Mouse (Mus musculus) liver, embryonic 14.5 days (tissue): ENCODE measurements at regions not wholly inside any gene's neighbourhood (a gene's known extent, or its start where the extent isn't known, plus 50 kb on each side); places are given as distances from the start of the nearest gene placed in this dataset.

ENCODE experiments used
- ATAC-seq: fragments of 200-750 bp; cut with Nextera tagmentation; 2 replicates; pipeline ENCODE4 v1.8.0; 2017; ENCODE audit warnings: moderate number of reproducible peaks, mild to moderate bottlenecking, moderate library complexity; ENCODE audit not compliant: insufficient read depth
- DNase-seq, 3 experiments: peaks; one replicate each; pipeline ENCODE4 v3.0.0-alpha.2; 2012 to 2013; ENCODE audit warnings: low read depth in 3 of 3, low spot score in 3 of 3
- H3K27ac ChIP-seq: fragments of 300-500 bp; sonication (generic); 2 replicates; pipeline ENCODE4 v1.5.1; 2014; ENCODE audit warnings: moderate library complexity, mild to moderate bottlenecking, control low read depth, inconsistent platforms
- H3K27me3 ChIP-seq: fragments of 300-500 bp; sonication (generic); 2 replicates; pipeline ENCODE4 v1.6.1; 2014; ENCODE audit warnings: mild to moderate bottlenecking, low read length, moderate library complexity; ENCODE audit not compliant: control insufficient read depth, insufficient read depth
- H3K36me3 ChIP-seq: fragments of 300-500 bp; sonication (generic); replicated peaks from 2 replicates; pipeline ENCODE4 v1.6.1; 2014; ENCODE audit warnings: low read depth; ENCODE audit not compliant: control insufficient read depth, insufficient read depth
- H3K4me1 ChIP-seq, 2 experiments: fragments of 200-500 bp in 1 of 2; fragments of 300-500 bp in 1 of 2; sonication (generic) in 1 of 2; replicated peaks; 2 replicates each; pipeline ENCODE4 v1.6.1; 2012 to 2014; ENCODE audit warnings: antibody characterized with exemption in 1 of 2, inconsistent platforms in 1 of 2, low read length in 1 of 2; ENCODE audit not compliant: control insufficient read depth in 2 of 2, insufficient read depth in 2 of 2
- H3K4me2 ChIP-seq: fragments of 300-500 bp; sonication (generic); 2 replicates; pipeline ENCODE4 v1.6.1; 2014; ENCODE audit warnings: low read depth, mild to moderate bottlenecking, control low read depth, moderate library complexity
- H3K4me3 ChIP-seq, 2 experiments: fragments of 200-500 bp in 1 of 2; fragments of 300-500 bp in 1 of 2; sonication (generic) in 1 of 2; 2 replicates each; pipeline ENCODE4 v1.5.1; 2012 to 2014; ENCODE audit warnings: low read depth in 2 of 2, low read length in 2 of 2, mild to moderate bottlenecking in 2 of 2, control low read depth in 1 of 2, inconsistent platforms in 1 of 2, moderate library complexity in 1 of 2; ENCODE audit not compliant: insufficient read depth in 1 of 2
- H3K9ac ChIP-seq: fragments of 300-500 bp; sonication (generic); replicated peaks from 2 replicates; pipeline ENCODE4 v1.6.1; 2014; ENCODE audit warnings: mild to moderate bottlenecking, control low read depth, moderate library complexity
- H3K9me3 ChIP-seq: fragments of 300-500 bp; sonication (generic); 2 replicates; pipeline ENCODE4 v1.6.1; 2016; ENCODE audit warnings: low read length, mixed read lengths; ENCODE audit not compliant: control insufficient read depth
- CTCF ChIP-seq: IDR thresholded peaks from 2 replicates; pipeline ENCODE4 v1.5.1; 2016; ENCODE audit warnings: antibody characterized with exemption, low read depth, control low read depth
- EP300 ChIP-seq: IDR thresholded peaks from 2 replicates; pipeline ENCODE4 v1.6.1; 2016; ENCODE audit warnings: antibody characterized with exemption, low read depth
- WGBS: fragments of 180-500 bp; shearing (Covaris S2); extraction: QIAGEN DNeasy Blood & Tissue Kit; methylation state at CpG from one replicate; pipeline ENCODE4 v1.1.7; 2014; ENCODE audit not compliant: insufficient replicate concordance; 5-methylcytosine and 5-hydroxymethylcytosine counted together

DNA sequence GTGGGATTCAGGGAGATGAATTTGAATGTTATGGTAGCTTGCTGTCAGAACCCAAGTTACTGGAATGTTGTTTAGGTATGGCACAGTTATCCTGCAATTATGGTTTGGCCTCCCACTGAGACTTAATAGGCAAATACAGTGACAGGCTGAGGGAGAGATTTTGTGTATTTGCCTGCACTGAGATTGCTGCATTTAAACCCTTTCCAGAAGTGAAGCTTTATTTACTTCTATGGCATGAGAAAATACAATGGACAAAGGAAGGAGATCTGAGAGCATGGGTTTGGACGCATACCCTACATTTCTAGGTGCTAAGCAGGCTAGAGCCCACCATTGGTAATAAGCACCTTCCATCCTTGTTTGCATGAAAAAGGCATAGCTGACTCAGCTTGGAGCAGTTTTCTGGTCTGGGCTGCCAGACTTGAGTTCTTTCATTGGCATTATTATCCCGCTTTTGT is 278.8 kb downstream of the Usp25 start:
- H3K27ac ChIP-seq = no peak overlapping the region
- H3K36me3 ChIP-seq = no peaks in the 10 kb centered on the region
- DNase-seq (no peak), ATAC-seq (no peak)
- WGBS = 59% methylated on average over 2 of the region's 2 CpGs
- H3K9me3 ChIP-seq = no peaks in the 10 kb centered on the region
- H3K4me2 ChIP-seq = no peak overlapping the region
- TF ChIP-seq EP300 (no peak), CTCF (no peak)
- no peaks in the 10 kb centered on the region for H3K4me1 ChIP-seq
- H3K9ac ChIP-seq = no peak overlapping the region
- no peaks in the 10 kb centered on the region for H3K27me3 ChIP-seq
- no peak overlapping the region for H3K4me3 ChIP-seq

GRCm38 (mm10) chr16:77291723-77292316 is 278.3 kb downstream of the Usp25 start:
- Histone ChIP-seq H3K27me3 (no peaks in the 10 kb centered on the region), H3K4me1 (no peaks in the 10 kb centered on the region), H3K27ac (no peak overlapping the region), H3K9ac (no peak overlapping the region), H3K4me3 (no peak overlapping the region), H3K4me2 (no peak overlapping the region), H3K36me3 (no peaks in the 10 kb centered on the region), H3K9me3 (no peaks in the 10 kb centered on the region)
- TF ChIP-seq EP300 = no peak
- DNase-seq = no peak
- no peak for ATAC-seq
- WGBS = 68% methylated on average over 8 of the region's 8 CpGs

- no peak for TF ChIP-seq EP300
- TF ChIP-seq CTCF = no peak
- no peak overlapping the region for H3K4me2 ChIP-seq
These were observed 270.7 kb downstream of the Usp25 start for GRCm38 (mm10) chr16:77284205-77284604.

GRCm38 (mm10) chr16:77279916-77280315 is 266.4 kb downstream of the Usp25 start:
- ATAC-seq = no peak
- no peaks in the 10 kb centered on the region for H3K27me3 ChIP-seq
- WGBS = 61% methylated on average over 4 of the region's 4 CpGs

More at GRCm38 (mm10) chr16:77284205-77284604, 270.7 kb downstream of the Usp25 start:
- Histone ChIP-seq H3K4me1 (no peaks in the 10 kb centered on the region), H3K36me3 (no peaks in the 10 kb centered on the region), H3K9ac (no peak overlapping the region), H3K9me3 (no peaks in the 10 kb centered on the region), H3K27me3 (no peaks in the 10 kb centered on the region), H3K4me3 (no peak overlapping the region), H3K27ac (no peak overlapping the region)
- WGBS = 33% methylated on average over 4 of the region's 4 CpGs
- ATAC-seq (no peak), DNase-seq (no peak)

DNA sequence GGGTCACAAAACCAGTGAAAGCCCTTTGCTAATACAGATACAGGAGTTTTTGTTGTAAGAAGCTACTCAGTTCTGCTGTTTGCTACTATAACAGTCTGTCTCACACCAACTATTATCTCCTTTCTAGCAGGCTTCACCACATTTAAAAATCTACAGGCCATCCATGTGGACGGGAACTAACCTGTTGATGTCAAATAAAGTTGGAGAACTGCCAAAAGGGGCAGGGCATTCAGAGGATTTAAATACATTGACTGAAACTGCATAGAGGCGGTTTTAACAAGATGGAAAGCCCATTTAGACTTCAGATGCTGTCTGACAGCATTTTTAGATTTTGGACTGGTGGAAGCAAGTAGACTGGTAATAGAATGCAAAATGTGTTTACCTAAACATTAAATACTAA is 266.0 kb downstream of the Usp25 start:
- no peak overlapping the region for H3K4me3 ChIP-seq
- H3K36me3 ChIP-seq = no peaks in the 10 kb centered on the region
- TF ChIP-seq EP300 (no peak), CTCF (no peak)
- ATAC-seq (no peak), DNase-seq (no peak)
- no peaks in the 10 kb centered on the region for H3K9me3 ChIP-seq
- no peaks in the 10 kb centered on the region for H3K27me3 ChIP-seq
- H3K4me2 ChIP-seq = no peak overlapping the region
- WGBS = 40% methylated on average over 2 of the region's 2 CpGs
- H3K4me1 ChIP-seq = no peaks in the 10 kb centered on the region
- H3K9ac ChIP-seq = no peak overlapping the region
- H3K27ac ChIP-seq = no peak overlapping the region

More at GRCm38 (mm10) chr16:77279916-77280315, 266.4 kb downstream of the Usp25 start:
- H3K4me1 ChIP-seq = no peaks in the 10 kb centered on the region
- no peak overlapping the region for H3K4me3 ChIP-seq
- TF ChIP-seq EP300 = no peak
- no peak for TF ChIP-seq CTCF
- H3K27ac ChIP-seq = no peak overlapping the region
- H3K4me2 ChIP-seq = no peak overlapping the region
- no peak overlapping the region for H3K9ac ChIP-seq
- DNase-seq = no peak
- H3K9me3 ChIP-seq = no peaks in the 10 kb centered on the region
- no peaks in the 10 kb centered on the region for H3K36me3 ChIP-seq
